Mouse (Mus musculus) thymus, adult 2 months (tissue): ENCODE results near the gene Cbarp. TPM values are rescaled to one million over a fixed set of nuclear protein-coding genes. Genes with fewer than 3 reads are reported as not detected.

Source experiments
- DNase-seq: peaks from one replicate; pipeline ENCODE4 v3.0.0; 2021
- H3K27ac ChIP-seq: fragments of 200-500 bp; 2 replicates; pipeline ENCODE4 v1.5.1; 2012; ENCODE audit warnings: low read length, control low read depth; ENCODE audit not compliant: control insufficient read depth, insufficient read depth
- H3K27me3 ChIP-seq: fragments of 200-500 bp; 2 replicates; pipeline ENCODE4 v1.6.1; 2012; ENCODE audit warnings: mild to moderate bottlenecking, low read length, moderate library complexity, mixed read lengths; ENCODE audit not compliant: control insufficient read depth, insufficient read depth
- H3K36me3 ChIP-seq: fragments of 200-500 bp; 2 replicates; pipeline ENCODE4 v1.6.1; 2012; ENCODE audit warnings: mild to moderate bottlenecking, low read length, moderate library complexity; ENCODE audit not compliant: control insufficient read depth, insufficient read depth
- H3K4me1 ChIP-seq: fragments of 200-500 bp; replicated peaks from 2 replicates; pipeline ENCODE4 v1.6.1; 2012; ENCODE audit warnings: low read length; ENCODE audit not compliant: control insufficient read depth, insufficient read depth
- H3K4me3 ChIP-seq: fragments of 200-500 bp; 2 replicates; pipeline ENCODE4 v1.5.1; 2012; ENCODE audit warnings: mild to moderate bottlenecking, low read length, control low read depth, moderate library complexity; ENCODE audit not compliant: control insufficient read depth, insufficient read depth
- CTCF ChIP-seq: fragments of 200-500 bp; IDR thresholded peaks from 2 replicates; pipeline ENCODE4 v1.5.1; 2012; ENCODE audit warnings: mild to moderate bottlenecking, control low read depth, low read length, moderate library complexity, borderline replicate concordance; ENCODE audit not compliant: control insufficient read depth, poor library complexity, insufficient read depth; ENCODE audit errors: extremely low read depth
- POLR2A ChIP-seq: fragments of 200-500 bp; IDR thresholded peaks from 2 replicates; pipeline ENCODE4 v1.6.1; 2012; ENCODE audit warnings: mild to moderate bottlenecking, low read length, control low read depth, moderate library complexity; ENCODE audit not compliant: control insufficient read depth, poor library complexity, insufficient read depth; ENCODE audit errors: extremely low read depth
- WGBS: fragments of 180-500 bp; shearing (Covaris S2); methylation state at CpG from one replicate; pipeline ENCODE4 v1.1.7; 2018; 5-methylcytosine and 5-hydroxymethylcytosine counted together
- polyA plus RNA-seq: library from polyadenylated mRNA; depleted of rRNA; stranded (reverse); fragments of >200 nt; gene quantifications from 2 replicates; pipeline ENCODE4 v1.2.3, GENCODE M21; 2012

Gene Cbarp
- polyA plus RNA-seq, 1 experiment = 34.0 TPM

DNA sequence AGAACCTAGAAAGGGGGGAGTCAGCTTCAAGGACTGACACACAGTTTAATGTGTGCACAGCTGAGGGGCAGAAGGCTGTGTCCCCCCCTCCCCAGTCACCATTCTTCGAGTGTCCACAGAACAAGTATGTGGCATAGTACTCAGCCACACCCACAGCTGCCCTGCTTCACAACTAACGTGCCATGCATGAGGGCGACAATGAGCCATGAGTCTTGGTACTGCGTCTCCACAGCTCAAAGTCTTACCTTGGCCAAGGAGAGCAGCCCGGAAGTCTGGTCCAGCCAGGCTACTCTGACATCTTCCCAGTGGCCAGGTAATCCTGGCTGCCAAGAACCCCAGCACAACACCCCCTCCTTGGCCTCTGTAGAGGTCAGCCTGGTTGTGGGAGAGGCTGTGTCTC, 47.9 kb downstream of the Cbarp start:
- Histone ChIP-seq H3K27me3 (no peaks in the 10 kb centered on the region), H3K4me1 (0 out of 2 replicates have a peak, but pooled peaks cover 6% of the 10 kb centered on the region), H3K27ac (no peak overlapping the region), H3K4me3 (no peak overlapping the region), H3K36me3 (no peaks in the 10 kb centered on the region)
- TF ChIP-seq POLR2A = no peak
- TF ChIP-seq CTCF = no peak
- 86% methylated on average over 5 of the region's 5 CpGs for WGBS
- DNase-seq = no peak

GRCm38 (mm10) chr10:80091527-80091926, 49.1 kb downstream of the Cbarp start:
- no peaks in the 10 kb centered on the region for H3K27me3 ChIP-seq
- TF ChIP-seq CTCF (no peak), POLR2A (no peak)
- 96% methylated on average over 6 of the region's 6 CpGs for WGBS
- no peaks in the 10 kb centered on the region for H3K36me3 ChIP-seq
- no peak for DNase-seq
- H3K4me3 ChIP-seq = no peak overlapping the region
- H3K4me1 ChIP-seq = peaks cover 3% of the 10 kb centered on the region
- no peak overlapping the region for H3K27ac ChIP-seq

- Histone ChIP-seq H3K36me3 (peaks cover 12% of the 10 kb centered on the region), H3K27ac (no peak overlapping the region), H3K27me3 (no peaks in the 10 kb centered on the region), H3K4me1 (peaks cover 8% of the 10 kb centered on the region), H3K4me3 (no peak overlapping the region)
- WGBS = 94% methylated on average over 4 of the region's 4 CpGs
- TF ChIP-seq POLR2A (no peak), CTCF (no peak)
- DNase-seq = no peak
Observed at GRCm38 (mm10) chr10:80089146-80089545, 51.5 kb downstream of the Cbarp start.

GRCm38 (mm10) chr10:80087483-80087882, 53.2 kb downstream of the Cbarp start:
- Histone ChIP-seq H3K27ac (no peak overlapping the region), H3K4me3 (no peak overlapping the region)
- TF ChIP-seq POLR2A = no peak
- no peak for TF ChIP-seq CTCF

GRCm38 (mm10) chr10:80086847-80087246, 53.8 kb downstream of the Cbarp start:
- Histone ChIP-seq H3K27ac (no peak overlapping the region), H3K4me3 (no peak overlapping the region), H3K4me1 (peaks cover 8% of the 10 kb centered on the region), H3K27me3 (no peaks in the 10 kb centered on the region), H3K36me3 (peaks cover 27% of the 10 kb centered on the region)
- no peak for DNase-seq
- WGBS = 50% methylated on average over 3 of the region's 3 CpGs
- TF ChIP-seq POLR2A (no peak), CTCF (no peak)

More at GRCm38 (mm10) chr10:80087483-80087882, 53.2 kb downstream of the Cbarp start:
- 64% methylated on average over 8 of the region's 8 CpGs for WGBS
- H3K27me3 ChIP-seq = no peaks in the 10 kb centered on the region
- H3K4me1 ChIP-seq = peaks cover 8% of the 10 kb centered on the region
- peaks cover 22% of the 10 kb centered on the region for H3K36me3 ChIP-seq
- DNase-seq = no peak

DNA sequence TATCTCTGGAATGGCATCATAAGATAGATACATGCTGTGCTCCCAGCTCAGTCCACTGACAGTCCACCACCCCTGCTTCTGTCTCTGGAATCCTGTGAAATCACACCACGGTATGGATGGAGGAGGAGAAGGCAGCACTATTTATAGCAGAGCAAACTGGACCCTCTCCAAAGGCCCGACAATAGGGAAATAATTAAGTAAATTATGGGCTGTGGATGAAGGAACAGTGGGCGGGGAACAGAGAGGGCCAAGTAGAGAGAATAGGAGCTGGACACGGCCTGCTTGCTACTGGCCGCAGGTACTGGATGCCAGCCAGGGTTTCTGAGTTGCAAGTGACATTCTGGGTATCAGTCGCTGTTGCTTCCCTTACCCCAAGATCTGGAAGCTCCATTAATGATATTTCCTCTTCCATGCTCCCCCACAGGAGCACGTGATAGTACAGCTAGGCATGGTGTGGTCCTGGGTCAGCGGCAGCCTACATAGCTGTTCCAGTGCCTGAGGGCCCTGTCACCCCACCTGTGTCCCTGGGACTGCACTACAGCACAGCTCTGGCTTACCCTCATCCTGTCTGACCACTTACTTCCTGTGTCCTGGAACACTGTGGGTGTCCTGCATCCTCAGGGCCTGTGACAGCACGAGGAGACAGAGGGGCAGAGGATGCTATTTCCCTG, 55.7 kb downstream of the Cbarp start:
- H3K27ac ChIP-seq = no peak overlapping the region
- peaks cover 8% of the 10 kb centered on the region for H3K4me1 ChIP-seq
- TF ChIP-seq POLR2A (no peak), CTCF (no peak)
- H3K27me3 ChIP-seq = no peaks in the 10 kb centered on the region
- WGBS = 85% methylated on average over 9 of the region's 9 CpGs
- peaks cover 44% of the 10 kb centered on the region for H3K36me3 ChIP-seq
- DNase-seq = no peak
- no peak overlapping the region for H3K4me3 ChIP-seq
